Mouse (Mus musculus) hindbrain, embryonic 10.5 days (tissue): ENCODE results near the gene Smco3. TPM values are rescaled to one million over a fixed set of nuclear protein-coding genes. Genes with fewer than 3 reads are reported as not detected.
"Not testable (repeated sequence)": the region's sequence is repeated elsewhere in the genome, so short reads cannot be mapped to it uniquely, and the experiment has no call there.

Source experiments
- DNase-seq: peaks from one replicate; pipeline ENCODE4 v3.0.0-alpha.2; 2017; ENCODE audit warnings: low spot score
- H3K27ac ChIP-seq: fragments of 300-500 bp; sonication (generic); 2 replicates; pipeline ENCODE4 v1.5.1; 2016; ENCODE audit warnings: mild to moderate bottlenecking, moderate library complexity
- H3K27me3 ChIP-seq: fragments of 300-500 bp; sonication (generic); 2 replicates; pipeline ENCODE4 v1.6.1; 2016; ENCODE audit warnings: mild to moderate bottlenecking; ENCODE audit not compliant: poor library complexity, insufficient read depth, severe bottlenecking
- H3K36me3 ChIP-seq: fragments of 300-500 bp; sonication (generic); 2 replicates; pipeline ENCODE4 v1.6.1; 2016; ENCODE audit warnings: mild to moderate bottlenecking, moderate library complexity
- H3K4me1 ChIP-seq: fragments of 300-500 bp; sonication (generic); replicated peaks from 2 replicates; pipeline ENCODE4 v1.6.1; 2016; ENCODE audit warnings: mild to moderate bottlenecking
- H3K4me3 ChIP-seq: fragments of 300-500 bp; sonication (generic); 2 replicates; pipeline ENCODE4 v1.5.1; 2016; ENCODE audit warnings: mild to moderate bottlenecking, moderate library complexity
- H3K9me3 ChIP-seq: fragments of 300-500 bp; sonication (generic); 2 replicates; pipeline ENCODE4 v1.6.1; 2016; ENCODE audit warnings: mild to moderate bottlenecking, moderate library complexity
- WGBS: fragments of 180-500 bp; shearing (Covaris S2); methylation state at CpG from one replicate; pipeline ENCODE4 v1.1.7; 2016; 5-methylcytosine and 5-hydroxymethylcytosine counted together
- polyA plus RNA-seq: library from polyadenylated mRNA; unstranded; fragments of >200 nt; fragmentation: Nextera tagmentation; extraction: Ambion mirVana; gene quantifications from 2 replicates; pipeline ENCODE4 v1.2.1, GENCODE M21; 2016

Gene Smco3
- polyA plus RNA-seq, 1 experiment from 2014 or later, result not detected

DNA sequence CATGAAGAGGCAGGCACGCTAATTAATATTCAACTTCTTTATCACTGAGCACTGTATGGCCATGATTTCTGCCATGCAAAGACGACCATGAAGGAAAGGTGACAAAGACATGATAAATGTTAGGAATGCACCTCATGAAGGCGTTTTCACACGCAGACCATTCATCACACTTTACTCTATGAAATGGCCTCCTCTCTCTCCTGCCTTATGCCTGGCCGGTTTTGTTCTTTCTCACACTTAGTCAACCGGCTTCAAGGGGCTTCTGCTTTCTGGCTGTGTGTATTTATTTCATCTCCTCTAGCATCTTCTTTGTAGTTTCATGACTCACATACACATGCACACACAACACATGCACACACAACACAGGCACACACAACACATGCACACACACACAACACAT, 34.0 kb downstream of the Smco3 start:
- Histone ChIP-seq H3K27ac (no peak overlapping the region), H3K27me3 (no peaks in the 10 kb centered on the region)
- 90% methylated on average over 6 of the region's 6 CpGs for WGBS

DNA sequence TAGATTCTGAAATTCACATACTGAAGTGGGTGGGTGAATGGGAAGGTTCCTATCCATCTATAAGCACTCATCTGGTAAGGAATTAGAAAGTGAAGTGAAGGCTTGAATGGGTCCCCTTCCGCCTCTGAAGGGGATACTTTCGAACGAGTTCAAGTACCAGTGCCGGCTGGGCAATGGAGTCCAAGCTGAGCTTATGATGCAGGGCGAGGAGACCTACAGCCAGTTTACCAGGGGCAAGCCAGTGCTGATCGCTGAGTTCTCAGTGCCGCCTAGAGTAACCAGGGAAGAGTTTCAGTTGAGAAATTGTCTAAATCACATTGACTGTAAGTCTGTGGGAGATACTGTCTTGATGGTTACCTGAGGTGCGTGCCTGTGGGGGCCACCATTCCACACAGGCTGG, 34.5 kb downstream of the Smco3 start:
- DNase-seq, result no peak
- no peaks in the 10 kb centered on the region for H3K36me3 ChIP-seq
- peaks cover 15% of the 10 kb centered on the region for H3K4me1 ChIP-seq
- H3K9me3 ChIP-seq, result no peaks in the 10 kb centered on the region
- no peaks in the 10 kb centered on the region for H3K27me3 ChIP-seq
- no peak overlapping the region for H3K4me3 ChIP-seq
- 91% methylated on average over 8 of the region's 8 CpGs for WGBS
- H3K27ac ChIP-seq, result no peak overlapping the region

More for the DNA sequence above, 34.0 kb downstream of the Smco3 start:
- no peak for DNase-seq
- Histone ChIP-seq H3K36me3 (no peaks in the 10 kb centered on the region), H3K4me1 (peaks cover 15% of the 10 kb centered on the region), H3K9me3 (no peaks in the 10 kb centered on the region), H3K4me3 (no peak overlapping the region)

DNA sequence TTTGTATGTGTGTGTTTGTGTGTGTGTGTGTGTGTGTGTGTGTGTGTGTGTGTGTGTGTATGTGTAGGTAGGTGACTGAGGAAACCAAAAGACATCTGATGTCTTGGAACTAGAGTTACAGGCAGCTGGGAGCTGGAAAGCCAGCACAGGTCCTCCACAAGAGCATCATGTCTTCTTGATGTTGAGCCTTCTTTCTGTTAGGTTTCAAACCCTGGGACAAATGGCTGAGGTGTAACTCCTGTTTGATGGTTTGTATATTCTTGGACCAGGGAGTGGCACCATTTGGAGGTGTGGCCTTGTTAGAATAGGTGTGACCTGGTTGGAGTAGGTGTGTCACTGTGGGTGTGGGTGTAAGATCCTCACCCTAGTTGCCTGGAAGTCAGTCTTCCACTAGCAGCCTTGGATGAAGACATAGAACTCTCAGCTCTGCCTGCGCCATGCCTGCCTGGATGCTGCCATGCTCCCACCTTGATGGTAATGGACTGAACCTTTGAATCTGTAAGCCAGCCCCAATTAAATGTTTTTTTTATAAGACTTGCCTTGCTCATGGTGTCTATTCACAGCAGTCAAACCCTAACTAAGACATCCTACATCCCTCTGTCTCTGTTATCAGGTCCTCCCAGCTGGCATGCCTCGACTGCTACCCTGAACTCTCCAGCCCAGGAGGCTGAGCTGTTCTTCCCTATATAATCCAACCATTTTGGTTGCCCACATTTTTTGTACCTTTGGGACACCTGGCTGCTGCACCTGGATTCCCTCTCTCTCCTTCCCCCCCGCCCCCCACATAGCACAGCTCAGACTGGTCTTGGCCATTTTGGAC, 37.2 kb downstream of the Smco3 start:
- not testable (repeated sequence) for H3K4me3 ChIP-seq, H3K36me3 ChIP-seq, DNase-seq, H3K27me3 ChIP-seq, H3K27ac ChIP-seq, H3K9me3 ChIP-seq
- 90% methylated on average over 3 of the region's 3 CpGs for WGBS
- H3K4me1 ChIP-seq, result peaks cover 18% of the 10 kb centered on the region

DNA sequence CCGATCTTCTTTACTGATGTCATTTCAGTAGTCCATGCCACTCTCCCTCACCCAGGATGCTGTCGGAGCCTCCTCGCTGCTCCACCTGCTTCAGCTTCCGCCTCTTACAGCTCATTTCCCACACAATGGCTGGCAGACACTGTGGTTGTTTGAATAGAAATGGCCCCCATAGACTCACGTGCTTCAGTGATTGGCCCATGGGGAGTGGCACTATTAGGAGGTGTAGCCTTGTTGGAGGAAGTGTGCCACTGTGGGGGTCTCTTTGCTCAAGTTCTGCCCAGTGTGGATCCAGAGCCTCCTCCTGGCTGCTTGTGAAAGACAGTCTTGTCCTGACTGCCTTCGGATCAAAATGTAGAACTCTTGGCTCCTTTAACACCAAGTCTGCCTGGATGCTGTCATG, 39.4 kb downstream of the Smco3 start:
- Histone ChIP-seq H3K4me1 (peaks cover 18% of the 10 kb centered on the region), H3K27ac (no peak overlapping the region), H3K36me3 (no peaks in the 10 kb centered on the region), H3K9me3 (no peaks in the 10 kb centered on the region), H3K4me3 (no peak overlapping the region), H3K27me3 (peaks cover 8% of the 10 kb centered on the region; the same call in 1 of the 2 replicates)
- DNase-seq, result no peak
- 59% methylated on average over 6 of the region's 6 CpGs for WGBS

DNA sequence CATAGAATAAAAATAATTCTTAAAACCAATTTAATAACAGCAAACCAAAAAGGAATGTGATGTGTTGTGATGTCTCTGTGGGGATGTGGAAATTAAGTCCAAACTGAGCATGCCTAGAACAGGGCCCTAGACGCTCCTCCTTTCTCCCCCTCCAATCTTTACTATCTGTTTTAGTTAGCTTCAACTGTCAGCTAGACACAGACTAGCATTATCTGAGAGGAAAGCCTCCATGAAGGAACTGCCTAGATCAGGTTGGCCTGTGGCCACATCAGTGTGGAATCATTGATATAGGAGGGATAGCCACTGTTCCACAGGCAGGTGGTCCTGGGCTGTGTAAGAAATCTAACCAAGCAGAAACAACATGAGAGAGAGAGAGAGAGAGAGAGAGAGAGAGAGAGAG, 40.1 kb downstream of the Smco3 start:
- 72% methylated on average over 1 of the region's 1 CpGs for WGBS
- no peaks in the 10 kb centered on the region for H3K9me3 ChIP-seq
- H3K36me3 ChIP-seq, result no peaks in the 10 kb centered on the region
- DNase-seq, result no peak
- H3K4me1 ChIP-seq, result peaks cover 18% of the 10 kb centered on the region
- peaks cover 8% of the 10 kb centered on the region; the same call in 1 of the 2 replicates for H3K27me3 ChIP-seq
- no peak overlapping the region for H3K27ac ChIP-seq
- H3K4me3 ChIP-seq, result no peak overlapping the region

DNA sequence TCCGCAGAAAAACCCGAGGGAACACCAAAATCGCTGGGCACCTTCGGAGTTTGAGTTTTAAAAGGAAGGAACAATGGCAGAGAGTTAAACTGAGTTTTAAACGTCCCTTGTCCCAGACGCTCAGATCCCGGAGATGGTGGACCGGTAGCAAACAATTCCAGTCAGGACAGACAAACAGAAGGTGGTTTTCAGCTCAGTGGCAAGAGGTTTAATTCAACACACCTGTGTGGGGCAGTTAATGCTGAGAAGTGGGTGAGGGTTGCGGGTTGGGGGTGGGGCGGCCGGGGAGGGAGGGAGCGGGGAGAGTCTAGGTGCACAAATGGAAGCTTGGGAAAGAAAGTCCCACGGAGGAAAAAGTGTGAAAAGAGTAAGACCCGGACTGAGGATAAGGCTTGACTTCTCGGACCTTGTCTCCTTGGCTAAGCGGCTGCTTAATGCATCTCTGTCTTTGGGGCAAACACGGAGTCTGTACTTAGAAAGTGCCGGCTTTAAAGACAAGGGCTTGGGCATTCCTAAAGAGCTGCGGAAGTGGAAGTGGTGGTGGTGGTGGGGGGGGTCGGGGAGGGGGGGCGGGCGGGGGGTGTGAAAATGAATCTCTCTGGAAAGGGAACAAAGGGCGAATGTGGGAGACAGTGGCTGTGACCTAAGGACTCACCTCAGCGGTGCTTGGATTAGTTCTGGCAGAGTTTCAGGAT, 41.3 kb downstream of the Smco3 start:
- WGBS, result under 1% methylated on average over 24 of the region's 24 CpGs
- no peaks in the 10 kb centered on the region for H3K9me3 ChIP-seq
- peaks cover 18% of the 10 kb centered on the region for H3K4me1 ChIP-seq
- no peaks in the 10 kb centered on the region for H3K36me3 ChIP-seq
- peak; percentile 22 for DNase-seq
- H3K27ac ChIP-seq, result peak overlapping the region; percentile 68
- peak overlapping the region; percentile 55 for H3K4me3 ChIP-seq
- peaks cover 8% of the 10 kb centered on the region; the same call in 1 of the 2 replicates for H3K27me3 ChIP-seq

DNA sequence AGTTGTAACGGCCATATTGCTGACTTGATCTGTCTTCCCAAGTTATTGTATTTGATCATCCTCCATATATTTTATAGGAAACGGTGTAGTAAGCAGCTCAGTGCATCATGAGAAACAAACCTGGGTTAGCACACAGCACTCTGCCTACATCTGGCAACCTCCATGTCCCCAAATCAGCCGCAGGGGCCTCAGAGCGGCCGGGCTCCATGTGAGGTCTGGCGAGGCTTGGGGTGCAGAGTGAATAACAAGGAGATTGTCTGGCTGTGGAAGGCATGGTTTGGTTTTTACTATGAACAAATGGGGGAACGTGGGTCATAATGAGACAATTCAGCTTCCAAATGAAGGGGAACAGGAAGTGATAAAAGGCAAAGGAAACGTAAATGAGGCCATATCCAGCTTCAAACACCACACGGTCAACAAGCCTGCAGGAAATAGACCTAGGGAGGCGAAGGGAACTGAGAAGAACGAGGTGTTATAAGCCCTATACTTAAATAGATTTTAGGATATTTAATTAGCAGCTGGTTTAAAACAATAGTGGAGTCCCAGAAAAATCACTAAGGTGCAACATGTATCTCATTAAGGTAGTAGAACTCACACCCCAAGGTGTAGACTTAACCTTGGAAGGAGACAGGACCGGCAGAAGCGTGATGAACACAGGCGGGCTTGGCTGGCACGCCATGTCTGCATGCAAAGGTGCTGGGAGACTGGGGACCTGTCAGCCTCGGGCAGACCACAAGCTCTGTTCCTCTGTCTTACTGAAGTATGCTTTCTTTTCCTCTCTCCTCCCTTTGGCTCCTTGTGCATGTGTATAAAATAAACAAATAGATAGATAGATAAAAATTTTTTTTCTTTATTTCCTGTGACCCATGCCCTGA, 42.1 kb downstream of the Smco3 start:
- WGBS, result 33% methylated on average over 16 of the region's 16 CpGs
- no peak for DNase-seq
- H3K36me3 ChIP-seq, result no peaks in the 10 kb centered on the region
- peaks cover 18% of the 10 kb centered on the region for H3K4me1 ChIP-seq
- peak overlapping the region; percentile 55 for H3K4me3 ChIP-seq
- no peak overlapping the region for H3K27ac ChIP-seq
- H3K9me3 ChIP-seq, result no peaks in the 10 kb centered on the region
- peaks cover 8% of the 10 kb centered on the region; the same call in 1 of the 2 replicates for H3K27me3 ChIP-seq

DNA sequence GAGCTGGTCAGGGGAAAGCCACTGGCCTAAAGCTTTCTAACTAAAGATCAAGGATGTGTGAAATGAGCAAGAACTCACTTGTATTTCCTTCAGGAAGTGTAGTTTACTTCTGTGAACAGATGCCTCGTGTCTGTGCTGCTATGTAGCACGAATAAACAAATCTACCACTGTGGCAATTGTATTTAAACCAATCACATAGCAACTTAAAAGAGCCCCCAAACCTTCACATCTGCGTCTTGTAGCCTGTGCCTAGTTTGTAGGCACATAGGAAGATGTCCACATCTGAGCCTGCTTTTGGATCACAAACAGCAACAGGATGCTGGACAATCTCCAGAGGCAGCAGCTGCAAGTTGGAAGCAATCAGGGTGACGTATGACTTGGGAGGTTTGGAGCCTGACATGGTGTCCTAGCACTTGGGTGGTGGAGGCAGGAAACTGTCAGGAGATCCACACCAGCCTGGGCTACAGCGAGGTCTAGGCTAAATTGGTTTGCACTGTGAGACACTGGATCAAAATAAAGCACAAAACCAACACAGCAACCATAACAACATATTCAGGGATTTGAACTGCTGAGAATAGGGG, 45.8 kb downstream of the Smco3 start:
- Histone ChIP-seq H3K4me1 (peaks cover 17% of the 10 kb centered on the region), H3K27ac (no peak overlapping the region), H3K9me3 (no peaks in the 10 kb centered on the region), H3K27me3 (peaks cover 8% of the 10 kb centered on the region; the same call in 1 of the 2 replicates), H3K4me3 (no peak overlapping the region), H3K36me3 (no peaks in the 10 kb centered on the region)
- DNase-seq, result no peak
- WGBS, result 80% methylated on average over 5 of the region's 5 CpGs

DNA sequence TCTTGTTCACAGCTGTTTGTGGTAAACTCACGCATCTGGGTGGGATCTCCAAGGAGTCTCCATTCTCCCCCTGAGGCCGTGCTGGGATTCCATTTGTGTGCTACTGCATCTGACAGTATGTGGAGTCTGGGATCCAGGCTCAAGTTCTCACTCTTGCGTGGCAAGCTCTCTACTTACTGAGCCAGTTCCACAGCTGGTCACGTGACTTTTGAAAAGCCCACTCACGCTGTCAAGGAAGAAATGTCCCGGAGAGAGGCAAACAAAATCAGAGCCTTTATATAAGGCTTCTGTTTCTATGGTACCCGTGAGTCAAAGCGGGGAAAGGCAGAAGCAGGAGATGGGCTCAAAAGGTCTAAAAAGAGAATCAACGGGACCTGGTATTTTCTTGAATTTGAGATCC, 52.5 kb downstream of the Smco3 start:
- no peak overlapping the region for H3K4me3 ChIP-seq
- no peaks in the 10 kb centered on the region for H3K27me3 ChIP-seq
- H3K36me3 ChIP-seq, result no peaks in the 10 kb centered on the region
- no peaks in the 10 kb centered on the region for H3K4me1 ChIP-seq
- no peaks in the 10 kb centered on the region for H3K9me3 ChIP-seq
- H3K27ac ChIP-seq, result no peak overlapping the region
- 83% methylated on average over 9 of the region's 9 CpGs for WGBS
- no peak for DNase-seq

DNA sequence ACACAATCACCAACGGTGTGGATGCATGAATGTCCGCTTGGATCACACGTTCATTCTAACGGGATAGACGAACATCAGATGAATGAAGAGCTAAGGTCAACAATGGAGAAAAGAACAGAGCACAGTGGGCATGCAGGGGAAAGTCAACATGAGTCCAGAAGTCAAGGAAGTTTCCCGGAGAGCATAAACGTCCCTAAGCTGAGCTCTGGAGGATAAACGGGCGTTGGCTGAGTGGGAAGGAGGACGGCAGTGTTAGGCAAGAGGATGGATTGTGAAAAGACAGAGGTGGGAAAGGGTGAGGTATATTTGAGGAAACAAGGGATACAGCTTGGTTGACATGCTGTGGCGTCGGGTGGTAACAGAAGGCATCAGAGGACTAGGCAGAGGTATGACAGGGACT, 53.1 kb downstream of the Smco3 start:
- 83% methylated on average over 12 of the region's 12 CpGs for WGBS
- H3K27ac ChIP-seq, result no peak overlapping the region
- H3K4me3 ChIP-seq, result no peak overlapping the region
- no peaks in the 10 kb centered on the region for H3K4me1 ChIP-seq
- H3K36me3 ChIP-seq, result no peaks in the 10 kb centered on the region
- no peaks in the 10 kb centered on the region for H3K9me3 ChIP-seq
- DNase-seq, result no peak
- no peaks in the 10 kb centered on the region for H3K27me3 ChIP-seq

DNA sequence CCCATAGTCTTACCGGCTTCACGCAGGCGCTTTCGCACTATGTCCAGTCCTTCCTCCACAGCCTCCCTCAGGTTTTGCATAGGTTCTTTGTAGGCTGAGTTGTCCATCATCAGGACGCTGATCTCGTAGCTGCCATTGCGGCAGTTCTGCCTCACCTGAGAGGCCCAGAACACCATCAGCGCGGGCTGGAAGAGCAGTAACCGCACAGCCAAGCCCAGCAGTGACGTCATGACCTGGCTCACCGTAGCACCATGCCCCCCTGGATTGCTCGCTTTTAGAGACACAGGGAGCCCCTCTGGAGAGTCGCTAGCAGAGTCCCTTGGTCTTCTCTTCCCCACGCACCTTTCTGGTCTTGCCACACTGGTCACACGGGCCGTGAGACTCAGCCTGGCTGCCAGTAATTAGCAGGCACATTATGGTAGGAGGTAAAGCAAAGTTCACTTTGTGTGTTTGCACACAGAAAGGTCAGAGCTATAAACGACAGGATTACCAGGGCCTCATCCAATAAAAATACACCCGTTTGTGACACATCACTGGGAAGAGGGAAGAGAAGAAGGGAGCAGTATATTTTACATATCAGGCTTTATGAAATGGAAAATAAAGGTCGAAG, 53.8 kb downstream of the Smco3 start, which contains the start of gene Gucy2c:
Gene Gucy2c, minus strand, starts transcription at position 389 of the 610 bp plus-strand sequence.
- Histone ChIP-seq H3K4me3 (no peak within 1 kb of the TSS), H3K27me3 (no peaks in the 10 kb centered on the region), H3K9me3 (no peaks in the 10 kb centered on the region), H3K36me3 (no peaks in the 10 kb centered on the region), H3K27ac (no peak within 1 kb of the TSS), H3K4me1 (no peaks in the 10 kb centered on the region)
- 87% methylated on average over 20 of the region's 20 CpGs for WGBS
- DNase-seq, result no peak
